Mouse (Mus musculus) T-cell, adult 2 months (primary cell): Measurements from ENCODE around the gene Slc9a8.
A peak's percentile ranks its signal among the peaks of the same experiment; 100 is the strongest.

Source experiments
- DNase-seq: peaks from one replicate; pipeline ENCODE4 v3.0.0; 2022; ENCODE audit warnings: low spot score

The Slc9a8 gene

DNA sequence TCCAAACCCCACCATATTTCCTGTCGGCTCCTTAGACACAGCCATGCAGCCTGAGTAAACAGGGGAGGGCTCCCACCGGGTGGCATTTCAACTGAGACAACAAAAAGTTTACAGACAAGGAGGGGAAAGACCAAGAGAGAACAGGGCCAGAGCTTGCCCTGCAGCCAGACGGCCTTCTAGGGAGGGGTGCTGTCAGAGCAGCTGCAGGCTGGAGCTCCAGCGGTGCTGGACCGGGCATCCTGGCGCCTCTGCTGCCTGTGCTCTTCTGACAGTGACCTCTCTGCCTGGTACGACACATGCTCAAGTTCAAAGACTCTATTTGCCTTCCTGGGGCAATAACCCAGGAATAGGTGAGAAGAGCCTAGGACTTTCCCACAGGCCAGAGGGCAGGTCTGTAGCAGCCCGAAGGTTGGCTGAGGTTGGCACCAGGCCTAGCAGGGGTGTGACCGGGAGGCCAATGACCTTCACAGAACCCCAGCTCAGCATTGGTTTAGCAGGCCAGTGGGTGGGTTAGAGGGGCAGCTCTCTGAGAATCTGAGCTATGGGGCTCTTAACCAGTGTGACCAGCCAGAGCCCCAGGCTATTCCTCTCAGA, 5.4 kb upstream of the Slc9a8 start:
- no peak for DNase-seq

DNA sequence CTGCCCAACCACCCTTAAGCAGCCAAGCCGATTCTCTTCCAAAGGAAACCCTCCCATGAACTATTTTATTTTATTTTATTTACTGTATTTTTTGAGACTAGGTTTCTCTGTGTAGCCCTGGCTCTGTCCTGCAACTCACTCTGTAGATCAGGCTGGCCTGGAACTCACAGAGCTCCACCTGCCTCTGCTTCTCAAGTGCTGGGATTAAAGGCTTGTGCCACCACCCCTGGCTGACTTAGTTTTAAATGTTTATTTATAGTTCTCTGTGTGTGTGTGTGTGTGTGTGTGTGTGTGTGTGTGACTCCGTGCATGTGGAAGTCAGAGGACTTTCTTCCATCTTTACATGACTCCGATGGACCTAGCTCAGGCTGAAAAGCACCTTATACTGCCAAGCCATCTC, 4.5 kb upstream of the Slc9a8 start:
- no peak for DNase-seq

DNA sequence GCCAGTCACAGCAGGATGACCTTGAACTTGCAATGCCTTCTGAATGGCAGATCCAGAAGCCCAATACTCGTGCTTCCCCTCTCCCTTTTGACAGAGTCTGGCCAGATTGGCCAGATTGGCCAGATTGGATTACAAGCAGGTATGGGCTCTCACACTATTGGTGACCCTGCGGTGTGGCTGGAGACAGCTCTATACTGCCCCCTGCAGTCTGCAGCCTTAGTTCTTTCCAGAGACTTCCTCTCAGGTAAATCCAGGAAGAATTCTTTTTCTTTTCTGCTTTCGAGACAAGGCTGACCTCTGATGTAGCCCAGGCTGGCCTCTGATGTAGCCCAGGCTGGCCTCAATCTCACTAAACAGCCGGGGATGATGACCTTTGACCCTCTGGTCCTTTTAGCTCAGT, 3.8 kb upstream of the Slc9a8 start:
- DNase-seq: peak; percentile 38

DNA sequence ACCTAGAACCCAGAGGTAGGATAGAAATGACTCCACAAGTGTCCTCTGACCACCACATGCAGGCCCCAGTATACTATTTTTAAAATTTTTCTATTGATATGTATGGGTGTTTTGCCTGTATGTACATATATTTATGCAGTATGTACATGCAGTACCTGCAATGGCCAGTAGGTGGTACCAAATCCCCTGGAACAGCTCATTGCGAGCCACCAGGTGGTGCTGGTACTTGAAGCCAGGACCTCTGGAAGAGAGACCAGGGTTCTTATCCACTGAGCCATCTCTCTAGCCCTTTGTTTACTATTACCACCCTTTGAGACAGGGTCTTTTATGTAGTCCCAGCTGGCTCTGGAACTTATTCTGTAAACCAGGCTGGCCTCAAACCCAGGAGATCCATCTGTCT, 2.3 kb upstream of the Slc9a8 start:
- peak; percentile 87 for DNase-seq

DNA sequence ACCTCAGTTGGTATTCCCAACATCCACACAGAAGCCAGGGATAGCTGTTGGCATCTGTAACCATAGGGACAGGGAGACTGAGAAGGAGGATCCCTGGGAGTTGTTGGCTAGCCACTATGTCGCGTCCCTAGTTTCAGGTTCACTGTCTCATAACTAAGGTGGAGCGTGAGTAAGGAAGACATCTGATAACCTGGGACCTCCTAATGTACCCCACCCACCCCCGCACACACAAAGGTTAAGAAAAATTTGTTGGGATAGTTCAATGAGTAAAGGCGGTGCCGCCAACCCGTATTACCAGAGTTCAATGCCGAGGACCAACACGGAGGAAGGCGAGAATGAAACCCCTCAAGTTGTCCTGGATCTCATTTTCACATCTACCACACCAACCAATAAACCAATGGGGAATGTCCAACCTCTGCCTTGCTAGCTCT, 686 bp upstream of the Slc9a8 start:
- no peak for DNase-seq

DNA sequence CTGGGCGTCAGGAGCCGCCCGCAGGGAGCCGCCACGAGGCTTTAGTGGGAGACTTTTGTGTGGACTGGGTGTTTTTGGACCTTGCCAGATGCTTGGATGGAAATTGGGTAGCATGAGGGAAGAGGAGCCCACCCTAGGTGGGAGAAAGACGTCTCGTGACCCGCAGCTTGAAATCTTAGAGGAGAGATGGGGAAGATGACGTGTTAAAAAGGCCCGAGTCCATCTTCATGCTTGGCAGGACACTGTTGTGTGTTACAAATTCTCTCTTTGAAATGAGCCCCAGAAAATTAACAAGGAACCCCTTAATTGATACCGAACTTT, 598 bp downstream of the Slc9a8 start:
- DNase-seq: no peak

DNA sequence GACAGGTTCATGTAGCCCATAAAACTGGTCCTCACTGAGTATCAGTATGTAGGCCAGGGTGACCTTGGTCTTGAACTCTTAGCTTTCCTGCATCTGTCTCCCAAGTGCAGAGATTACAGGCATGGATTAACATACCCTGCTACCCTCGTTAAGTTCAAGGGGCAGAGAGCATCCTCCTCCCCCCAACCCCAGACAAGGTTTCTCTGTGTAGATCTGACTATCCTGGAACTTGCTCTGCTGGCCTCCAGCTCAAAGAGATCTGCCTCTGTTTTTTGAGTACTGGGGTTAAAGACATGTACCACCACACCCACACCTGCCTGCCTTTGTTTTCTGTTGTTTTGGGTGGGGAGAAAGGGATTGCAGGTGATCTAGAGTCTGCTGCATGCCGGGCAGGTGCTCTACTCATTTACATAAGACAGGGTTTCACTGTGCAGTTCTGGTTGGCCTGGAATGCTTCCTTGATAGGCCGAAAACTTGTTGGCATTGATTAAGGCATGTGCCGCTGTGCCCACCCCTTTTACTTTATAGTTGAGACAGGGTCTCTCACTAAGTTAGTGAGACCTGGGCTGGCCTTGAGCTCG, 1.6 kb downstream of the Slc9a8 start:
- DNase-seq: no peak

DNA sequence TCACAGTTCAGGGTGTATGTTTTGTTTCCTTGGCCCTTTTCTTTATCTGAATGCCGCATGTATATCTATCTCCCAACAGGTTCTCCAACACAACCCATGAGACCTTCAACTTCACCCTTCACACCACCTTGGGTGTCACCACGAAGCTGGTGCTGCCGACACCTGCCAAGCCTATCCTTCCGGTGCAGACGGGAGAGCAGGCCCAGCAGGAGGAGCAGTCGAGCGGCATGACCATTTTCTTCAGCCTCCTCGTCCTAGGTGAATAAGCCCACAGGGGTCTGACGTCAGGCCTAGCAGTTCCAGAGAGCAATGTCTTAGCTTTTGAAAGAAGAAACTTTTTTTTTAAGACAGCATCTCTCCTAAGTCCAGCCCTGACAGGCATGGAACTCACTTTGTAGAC, 2.5 kb downstream of the Slc9a8 start:
- no peak for DNase-seq

DNA sequence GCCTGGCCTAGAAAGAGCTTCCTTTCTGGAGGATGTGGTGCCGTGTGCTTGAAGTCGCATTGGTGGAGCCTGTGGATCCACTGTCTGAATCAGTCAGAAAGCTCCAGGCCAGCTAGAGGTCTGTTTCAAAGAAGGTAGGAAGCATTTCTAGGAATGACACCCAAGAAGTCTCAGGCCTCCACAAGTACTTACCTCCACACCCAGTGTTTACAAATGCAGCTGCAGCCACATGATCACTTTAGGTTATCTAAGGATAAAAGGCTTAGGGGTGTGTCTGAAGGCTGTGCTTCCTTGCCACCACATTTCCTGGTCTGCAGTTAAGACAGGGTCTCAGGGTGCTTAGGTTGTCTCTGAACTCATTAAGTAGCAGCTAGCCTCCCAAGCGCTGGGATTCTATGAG, 3.0 kb downstream of the Slc9a8 start:
- no peak for DNase-seq

DNA sequence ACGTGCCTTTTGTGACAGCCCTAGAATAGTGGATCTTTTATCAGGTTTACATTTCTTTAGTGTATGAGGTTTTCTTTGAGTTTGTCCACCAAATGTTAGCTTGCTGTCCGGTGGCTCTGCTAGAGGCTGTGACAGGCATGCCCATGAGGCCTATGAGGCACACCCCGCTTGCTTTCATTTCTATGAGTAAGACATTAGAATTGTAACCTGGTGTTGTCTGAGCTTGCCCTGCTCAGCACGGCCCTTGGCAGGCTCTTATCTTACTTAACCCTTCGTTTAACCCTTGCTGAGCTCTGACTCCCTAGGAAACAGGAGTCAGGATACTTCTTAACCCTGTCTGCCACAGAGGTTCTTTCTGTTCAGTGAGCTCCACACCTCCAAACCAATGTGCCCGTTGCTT, 3.9 kb downstream of the Slc9a8 start:
- DNase-seq: no peak

DNA sequence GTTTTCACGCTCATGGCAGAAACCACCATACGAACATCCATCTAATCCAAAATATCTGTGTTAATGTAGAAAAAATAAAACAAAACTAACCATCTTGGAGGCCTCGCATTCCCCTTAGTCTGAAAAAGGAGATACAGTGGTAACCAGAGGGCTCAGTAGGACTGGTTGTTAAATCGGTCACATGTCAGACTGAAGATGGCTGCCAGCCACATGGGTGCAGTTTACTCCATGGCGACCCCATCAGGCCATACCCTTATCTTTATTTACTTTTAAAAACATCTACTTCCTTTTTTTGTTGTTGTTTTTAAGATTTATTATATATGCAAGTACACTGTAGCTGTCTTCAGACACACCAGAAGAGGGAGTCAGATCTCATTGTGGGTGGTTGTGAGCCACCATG, 8.1 kb downstream of the Slc9a8 start:
- no peak for DNase-seq

DNA sequence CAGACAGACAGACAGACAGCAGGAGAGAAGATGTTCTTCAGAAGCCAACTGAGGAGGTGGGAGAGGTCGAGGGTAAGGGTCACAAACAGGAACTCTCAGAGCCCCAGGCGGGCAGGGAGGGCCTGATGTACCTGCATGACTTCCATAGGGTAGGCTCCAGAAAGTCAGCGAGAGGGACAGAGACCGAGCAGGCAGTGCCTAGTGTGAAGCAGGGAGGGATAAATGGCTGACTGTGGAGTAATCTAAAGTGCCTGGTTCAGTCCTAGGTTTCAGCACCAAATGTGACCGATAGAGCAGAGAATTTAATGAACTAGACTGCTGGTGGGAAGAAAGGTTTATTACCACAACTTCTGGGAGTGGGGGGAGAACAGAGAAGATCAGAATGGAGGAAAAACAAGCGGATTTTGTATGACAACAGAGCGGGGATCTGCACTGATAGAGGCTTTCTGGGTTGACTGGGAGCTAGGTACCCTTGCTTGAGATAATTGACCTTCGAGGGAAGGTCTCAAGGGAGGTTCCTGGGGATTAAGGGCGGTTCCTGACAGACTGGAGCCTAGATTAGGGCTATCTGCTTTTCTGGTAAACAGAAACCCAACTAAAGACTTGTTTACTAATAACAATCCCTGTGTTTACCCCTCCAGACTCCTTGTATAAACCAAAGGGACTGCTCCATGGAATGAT, 9.4 kb downstream of the Slc9a8 start:
- DNase-seq: no peak

DNA sequence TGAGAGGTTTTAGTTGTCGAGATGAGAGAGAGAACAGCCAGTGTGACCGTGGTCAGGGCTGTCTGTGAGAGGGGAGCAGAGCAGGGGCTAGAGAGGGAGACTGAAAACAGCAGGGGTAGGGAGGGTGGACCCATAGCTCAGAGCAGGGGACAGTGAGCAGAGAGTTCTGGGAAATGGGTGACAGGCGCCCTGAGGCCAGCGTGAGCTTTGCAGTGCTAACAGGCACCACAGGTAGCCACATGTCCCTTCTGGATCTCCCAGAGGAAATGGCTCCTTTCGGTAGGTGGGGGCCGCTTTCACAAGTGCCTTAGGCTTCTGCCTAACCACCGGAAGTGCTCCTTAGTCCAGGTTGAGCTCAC, 9.9 kb downstream of the Slc9a8 start:
- DNase-seq: no peak

DNA sequence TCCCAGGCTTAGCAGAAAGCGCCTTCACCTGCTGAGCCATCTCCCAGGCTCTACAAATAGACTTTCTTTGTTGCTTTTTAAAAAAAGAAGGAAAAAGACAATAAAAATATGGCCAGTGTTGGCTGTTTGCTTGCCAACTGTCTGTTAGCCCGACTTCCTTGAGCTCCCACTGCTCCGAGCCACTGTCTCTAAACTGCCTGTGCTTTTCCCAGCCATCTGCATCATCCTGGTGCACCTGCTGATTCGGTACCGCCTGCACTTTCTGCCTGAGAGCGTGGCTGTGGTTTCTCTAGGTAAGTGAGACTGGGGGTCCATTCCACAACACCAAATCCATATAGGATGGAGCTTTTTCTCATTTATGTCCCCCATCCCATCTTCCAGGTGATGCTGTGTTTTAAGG, 13.1 kb downstream of the Slc9a8 start:
- DNase-seq: no peak

DNA sequence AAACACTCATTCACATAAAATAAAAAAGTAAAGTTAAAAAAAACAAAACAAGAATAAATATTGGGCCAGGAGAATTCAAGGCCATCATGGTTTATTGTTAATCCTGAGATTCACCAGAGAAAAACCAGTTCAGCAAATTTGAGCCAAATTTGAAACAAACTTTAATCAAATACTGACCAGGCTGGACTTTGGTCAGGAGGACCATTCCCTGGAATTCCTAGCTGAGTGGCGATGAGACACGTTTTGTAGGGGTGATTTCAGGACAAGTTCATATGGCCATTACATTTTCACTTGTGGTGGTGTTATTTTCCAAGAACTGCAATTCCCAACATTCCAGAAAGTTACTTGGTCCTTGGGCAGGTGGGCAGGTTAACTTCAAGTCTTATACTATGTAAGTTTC, 14.1 kb downstream of the Slc9a8 start:
- DNase-seq: no peak

DNA sequence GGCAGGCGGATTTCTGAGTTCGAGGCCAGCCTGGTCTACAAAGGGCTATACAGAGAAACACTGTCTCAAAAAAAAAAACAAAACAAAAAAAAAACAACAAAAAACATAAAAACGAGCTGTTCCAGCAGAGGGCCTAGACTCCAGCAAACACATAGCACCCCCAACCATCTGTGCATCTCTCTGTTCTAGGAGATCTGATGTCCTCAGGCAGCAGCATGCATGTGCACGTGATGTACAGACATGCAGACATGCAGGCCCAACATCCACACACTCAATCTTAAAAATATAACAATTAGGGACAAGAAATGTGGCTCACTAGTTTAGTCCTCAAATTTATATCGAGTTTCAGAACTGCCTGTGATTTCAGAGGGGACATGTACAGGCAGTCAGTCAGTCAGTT, 14.9 kb downstream of the Slc9a8 start:
- DNase-seq: no peak

DNA sequence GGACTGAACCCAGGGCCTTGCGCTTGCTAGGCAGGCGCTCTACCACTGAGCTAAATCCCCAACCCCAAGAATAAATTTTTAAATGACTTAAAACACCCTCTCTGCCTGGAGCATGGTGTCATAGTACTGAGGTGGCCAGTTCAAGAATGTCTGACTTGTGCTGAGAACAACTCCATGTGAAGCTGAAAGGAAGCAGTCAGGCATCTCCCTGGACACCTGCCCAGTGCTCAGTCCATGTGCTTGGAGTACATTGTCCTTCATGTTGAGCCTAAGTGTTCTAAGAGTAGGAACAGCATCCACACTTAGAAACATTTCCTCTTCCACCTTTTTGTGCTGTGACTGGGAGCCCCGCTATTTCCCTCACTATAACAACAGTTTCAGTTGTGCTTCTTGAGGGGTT, 17.9 kb downstream of the Slc9a8 start:
- no peak for DNase-seq

DNA sequence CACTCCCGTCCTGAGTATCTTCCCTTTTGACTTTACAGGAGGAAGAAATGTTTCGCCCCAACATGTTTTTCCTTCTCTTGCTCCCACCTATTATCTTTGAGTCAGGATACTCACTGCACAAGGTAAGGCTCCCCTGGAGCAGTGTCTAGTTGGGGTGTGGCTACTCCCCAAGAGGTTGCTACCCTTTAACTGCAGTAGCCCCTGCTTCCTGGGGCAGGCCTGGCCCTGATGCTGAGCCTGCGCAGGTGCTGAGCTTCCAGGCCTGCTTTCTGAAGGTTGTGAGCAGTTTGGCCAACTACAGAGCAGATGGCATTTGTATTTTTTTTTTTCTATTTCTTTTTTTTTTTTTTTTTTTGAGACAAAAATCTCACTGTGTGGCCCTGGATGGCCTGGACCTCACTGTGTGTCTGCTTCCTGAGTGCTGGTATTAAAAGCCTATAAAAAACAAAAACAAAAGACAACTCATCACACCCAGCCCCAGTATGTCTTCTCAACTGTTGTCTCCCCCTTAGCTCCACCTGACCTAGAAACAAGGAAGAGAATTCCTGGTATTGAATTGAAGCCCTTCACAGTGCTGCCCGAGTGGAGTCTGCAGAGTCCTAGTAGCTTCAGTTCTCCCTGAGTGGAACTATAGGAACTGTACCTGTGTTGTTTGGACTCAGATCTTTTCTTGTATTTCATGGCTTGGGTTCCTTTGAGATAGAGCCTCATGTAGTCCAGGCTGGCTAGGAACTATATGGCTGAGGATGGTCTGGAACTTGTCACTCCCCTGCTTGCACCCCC, 22.1 kb downstream of the Slc9a8 start:
- no peak for DNase-seq

DNA sequence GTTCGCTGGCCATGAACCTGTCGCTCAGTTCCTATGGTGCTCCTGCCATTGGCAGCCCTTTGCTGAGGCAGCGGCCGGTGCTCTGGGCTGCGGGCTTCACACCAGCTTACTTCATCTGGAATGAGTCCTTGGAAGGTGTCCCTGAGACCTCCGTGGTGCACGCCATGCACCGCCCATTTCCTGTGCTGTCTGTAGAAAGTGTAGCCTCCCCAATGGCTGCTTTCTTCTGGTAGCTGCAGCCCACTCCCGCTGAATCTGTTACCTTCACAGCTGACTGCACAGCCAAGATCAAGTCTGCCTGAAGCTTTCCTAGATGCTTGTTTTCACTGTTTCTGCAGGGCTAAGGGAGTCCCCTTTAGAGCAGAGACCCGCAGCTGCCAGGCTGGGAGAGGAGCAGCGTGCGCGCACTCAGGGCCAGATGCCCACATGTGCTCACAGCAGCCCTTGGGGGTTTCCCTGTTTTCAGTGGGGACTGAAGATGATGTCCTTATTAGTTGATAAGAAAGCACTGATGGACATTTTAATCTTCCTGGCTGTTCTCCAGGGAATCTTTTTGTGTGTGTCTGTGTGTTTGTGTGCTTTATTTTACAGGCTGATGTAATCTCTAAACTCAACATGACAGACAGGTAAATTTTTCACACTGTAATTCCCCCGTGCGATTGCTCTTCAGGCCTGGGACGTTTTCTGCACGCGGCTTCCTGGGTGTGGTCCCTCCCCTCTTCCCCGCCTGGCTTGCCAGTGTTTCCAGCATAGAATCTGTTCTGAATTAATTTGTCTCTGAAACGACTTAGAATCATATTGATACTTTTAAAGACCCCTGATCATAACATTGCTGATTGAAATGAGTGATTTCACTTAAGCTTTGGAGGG, 24.6 kb downstream of the Slc9a8 start:
- DNase-seq: no peak

DNA sequence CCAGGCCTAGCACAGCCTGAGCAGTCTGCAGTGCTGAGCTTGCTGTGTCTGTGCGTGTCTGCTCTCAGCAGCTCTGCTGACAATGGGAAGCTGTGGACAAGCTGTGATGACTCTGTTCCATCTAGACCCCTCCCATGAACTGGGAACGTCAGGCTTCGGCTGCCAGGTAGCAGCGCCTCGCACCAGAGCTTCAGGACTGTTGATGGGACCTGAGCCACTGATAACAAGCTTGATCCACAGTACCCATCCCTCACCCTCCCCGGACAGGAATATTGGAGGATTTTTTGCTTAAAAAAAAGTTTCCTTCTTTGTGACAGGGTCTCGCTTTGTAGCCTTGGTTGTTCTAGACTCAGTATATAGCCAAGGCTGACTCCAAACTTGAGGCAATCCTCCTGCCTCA, 25.7 kb downstream of the Slc9a8 start:
- no peak for DNase-seq

DNA sequence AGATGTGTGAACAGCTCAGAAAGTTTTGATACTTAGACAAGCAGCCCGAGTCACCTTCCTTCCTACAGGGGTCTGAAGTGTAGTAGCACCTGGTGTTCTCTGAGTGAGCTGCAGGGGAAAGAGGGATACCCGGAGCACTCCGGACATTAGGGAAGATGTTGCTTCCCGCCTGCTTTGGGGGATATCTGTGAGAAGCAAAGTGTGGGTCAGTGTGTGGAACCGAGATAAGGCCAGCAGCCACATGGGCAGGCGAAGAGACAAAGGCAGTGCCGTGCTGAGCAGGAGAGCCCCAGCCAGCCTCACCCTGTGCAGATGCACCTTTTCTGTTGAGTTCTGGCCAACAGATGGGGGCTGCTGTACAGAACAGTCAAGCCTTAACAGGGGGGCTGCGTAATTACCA, 26.1 kb downstream of the Slc9a8 start:
- DNase-seq: no peak
